Mouse (Mus musculus): ENCODE results near the gene Cd68.
A peak's percentile ranks its signal among the peaks of the same experiment; 100 is the strongest.
"Not testable (repeated sequence)": the region's sequence is repeated elsewhere in the genome, so short reads cannot be mapped to it uniquely, and the experiment has no call there.

Gene Cd68

DNA sequence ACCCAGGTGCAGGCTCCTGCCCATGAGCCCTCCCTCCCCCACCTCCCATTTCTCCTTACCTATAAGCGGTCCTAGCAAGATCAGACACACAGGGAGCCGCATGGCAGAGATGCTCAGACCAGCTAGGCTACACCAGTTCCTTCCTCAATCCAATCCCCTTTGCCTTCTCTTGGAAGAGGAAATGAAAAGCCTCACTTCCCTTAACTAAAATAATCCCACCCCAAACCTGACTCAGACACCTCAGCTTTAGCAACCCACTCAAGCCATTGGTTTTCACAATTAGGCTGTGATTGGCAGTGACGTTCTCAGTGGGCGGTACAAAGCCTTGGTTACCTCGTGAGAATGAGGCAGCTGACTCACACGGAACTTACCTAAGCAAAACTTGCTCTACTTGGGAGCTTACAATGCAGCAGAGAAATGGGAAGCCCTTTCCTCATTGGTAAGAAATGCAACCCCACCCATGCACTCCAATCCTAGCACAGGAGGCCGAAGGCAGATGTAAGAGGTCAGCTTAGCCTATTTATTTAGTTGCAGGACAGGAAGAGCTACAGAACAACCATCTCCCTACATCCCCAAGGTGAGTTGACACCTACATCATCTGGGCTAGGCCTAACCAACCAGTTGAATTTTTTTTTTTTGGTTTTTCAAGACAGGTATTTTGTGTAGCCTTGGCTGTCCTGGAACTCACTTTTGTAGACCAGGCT lies at the start of gene Cd68:
Gene Cd68, minus strand, starts transcription at position 193 of the 704 bp plus-strand sequence.
- DNase-seq (ENCODE audit: low read depth, low spot score): peak; percentile 88

DNA sequence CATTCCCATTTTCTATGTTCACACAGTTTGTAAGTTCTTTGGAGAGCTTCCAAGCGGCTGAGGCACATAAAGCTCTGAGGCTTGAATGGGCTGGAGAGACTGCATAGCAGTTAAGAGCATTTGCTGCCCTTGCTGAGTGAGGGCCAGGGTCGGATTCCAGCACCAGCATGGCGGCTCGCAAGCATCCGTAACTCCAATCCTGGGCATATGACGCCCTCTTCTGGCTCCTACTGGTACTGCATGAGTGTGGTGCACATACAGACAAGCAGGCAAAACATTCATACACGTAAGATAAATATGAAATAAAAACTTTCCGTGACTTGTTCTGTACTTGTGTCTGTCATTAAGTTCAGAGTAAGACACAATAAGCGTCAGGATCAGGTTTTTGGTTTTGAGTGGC lies 49.5 kb upstream of the Cd68 start:
- peak; percentile 54 for DNase-seq (ENCODE audit: low read depth, low spot score)

DNA sequence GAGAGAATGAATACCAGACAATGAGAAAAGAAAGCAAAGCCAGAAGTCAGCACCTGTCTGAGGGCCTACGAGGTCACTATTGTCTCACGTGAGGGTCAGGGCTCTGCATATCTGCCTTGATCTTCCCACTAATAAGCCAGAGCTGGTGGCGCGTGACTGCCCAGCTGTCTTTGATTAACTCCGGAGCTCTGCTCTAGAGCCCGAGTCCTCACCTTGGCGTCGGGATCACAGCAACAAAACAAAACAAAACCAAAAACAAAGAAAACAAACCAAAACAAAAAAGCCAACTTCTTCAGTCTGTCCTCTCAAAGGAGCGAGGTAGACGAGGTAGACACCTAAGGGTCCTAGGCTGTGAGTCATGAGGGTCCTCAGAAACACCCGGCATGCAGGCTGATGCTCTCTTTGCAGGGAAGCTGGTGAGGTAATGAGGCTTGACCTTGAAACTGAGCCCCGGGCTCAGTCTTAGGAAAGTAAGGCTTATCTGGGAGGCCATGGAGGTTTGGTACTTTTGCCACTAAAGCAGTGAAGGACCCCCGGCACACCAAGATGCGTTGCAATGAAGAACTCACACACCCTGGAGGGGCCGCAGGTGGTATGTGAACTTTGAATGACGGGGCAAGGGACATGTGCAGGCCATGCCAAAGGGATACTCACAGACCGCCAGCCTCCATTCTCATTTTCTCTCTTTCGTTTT lies 48.8 kb upstream of the Cd68 start:
- DNase-seq (ENCODE audit: low read depth, low spot score): no peak

DNA sequence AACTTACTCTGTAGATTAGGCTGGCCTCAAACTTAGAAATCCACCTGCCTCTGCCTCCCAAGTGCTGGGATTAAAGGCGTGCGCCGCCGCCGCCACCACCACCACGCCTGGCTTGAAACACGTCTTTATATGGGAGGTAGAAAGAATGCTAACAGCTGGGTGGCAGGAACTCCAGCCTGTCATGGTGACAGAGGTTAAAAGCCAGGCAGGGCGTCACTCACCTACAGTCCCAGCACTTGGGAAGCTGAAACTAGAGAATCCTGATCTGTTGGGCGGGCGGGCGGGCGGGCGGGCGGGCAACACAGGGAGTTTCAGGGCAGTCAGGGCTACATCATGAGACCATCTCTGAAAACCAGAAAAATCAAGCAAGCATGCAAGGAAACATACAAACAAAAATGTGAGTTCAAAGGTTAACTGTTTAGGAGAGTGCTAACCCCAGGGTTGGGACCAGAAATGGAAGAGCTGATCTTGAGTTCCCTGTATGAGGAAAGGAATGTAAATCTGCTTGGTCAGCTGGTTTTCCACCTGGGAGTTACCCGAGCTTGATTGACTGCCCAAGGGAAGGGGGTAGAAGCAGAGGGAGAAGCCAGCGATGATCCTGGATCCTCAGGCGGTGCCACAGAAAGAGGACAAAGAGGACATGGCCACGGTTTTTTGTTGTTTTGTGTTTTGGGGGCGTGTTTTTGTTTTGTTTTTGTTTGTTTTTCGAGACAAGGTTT lies 47.2 kb upstream of the Cd68 start:
- no peak for DNase-seq (ENCODE audit: low read depth, low spot score)

DNA sequence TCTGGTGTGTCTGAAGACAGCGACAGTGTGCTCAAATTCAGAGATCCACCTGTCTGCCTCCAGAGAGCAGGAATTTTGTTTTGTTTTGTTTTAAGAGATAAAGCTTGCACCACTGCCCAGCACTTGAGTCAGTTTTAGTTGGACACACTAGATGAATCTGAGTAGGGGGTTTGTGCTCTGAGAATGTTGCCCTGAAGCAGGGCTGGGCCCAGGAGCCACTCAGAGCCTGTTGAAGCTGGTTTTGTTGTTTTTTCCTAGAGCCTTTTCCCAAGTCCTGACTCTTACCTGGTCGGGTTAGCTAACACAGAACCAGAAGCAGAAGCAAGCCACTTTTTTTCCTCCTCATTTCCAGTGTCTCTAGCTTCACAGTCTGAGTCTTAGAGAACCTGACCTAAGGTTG lies 45.1 kb upstream of the Cd68 start:
- DNase-seq (ENCODE audit: low read depth, low spot score): no peak

DNA sequence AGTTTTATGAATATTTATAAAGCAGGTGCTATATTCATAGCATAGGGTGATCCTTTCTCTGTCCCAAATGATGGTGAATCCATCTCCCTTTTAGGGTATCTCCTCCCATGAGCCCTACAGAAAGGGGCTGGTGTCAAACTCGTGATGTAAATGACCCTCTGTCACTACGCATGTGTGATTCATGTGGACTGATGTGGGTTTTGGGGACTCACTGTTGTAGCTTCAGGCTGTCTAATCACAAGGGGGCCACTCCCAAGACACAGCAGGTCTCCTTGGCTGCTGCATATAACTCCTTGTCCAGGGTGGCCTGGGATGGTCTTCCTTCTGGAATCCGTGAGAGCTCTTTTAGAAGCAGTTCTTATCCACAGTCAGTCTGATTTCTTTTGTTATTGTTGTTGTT lies 44.5 kb upstream of the Cd68 start:
- no peak for DNase-seq (ENCODE audit: low read depth, low spot score)

DNA sequence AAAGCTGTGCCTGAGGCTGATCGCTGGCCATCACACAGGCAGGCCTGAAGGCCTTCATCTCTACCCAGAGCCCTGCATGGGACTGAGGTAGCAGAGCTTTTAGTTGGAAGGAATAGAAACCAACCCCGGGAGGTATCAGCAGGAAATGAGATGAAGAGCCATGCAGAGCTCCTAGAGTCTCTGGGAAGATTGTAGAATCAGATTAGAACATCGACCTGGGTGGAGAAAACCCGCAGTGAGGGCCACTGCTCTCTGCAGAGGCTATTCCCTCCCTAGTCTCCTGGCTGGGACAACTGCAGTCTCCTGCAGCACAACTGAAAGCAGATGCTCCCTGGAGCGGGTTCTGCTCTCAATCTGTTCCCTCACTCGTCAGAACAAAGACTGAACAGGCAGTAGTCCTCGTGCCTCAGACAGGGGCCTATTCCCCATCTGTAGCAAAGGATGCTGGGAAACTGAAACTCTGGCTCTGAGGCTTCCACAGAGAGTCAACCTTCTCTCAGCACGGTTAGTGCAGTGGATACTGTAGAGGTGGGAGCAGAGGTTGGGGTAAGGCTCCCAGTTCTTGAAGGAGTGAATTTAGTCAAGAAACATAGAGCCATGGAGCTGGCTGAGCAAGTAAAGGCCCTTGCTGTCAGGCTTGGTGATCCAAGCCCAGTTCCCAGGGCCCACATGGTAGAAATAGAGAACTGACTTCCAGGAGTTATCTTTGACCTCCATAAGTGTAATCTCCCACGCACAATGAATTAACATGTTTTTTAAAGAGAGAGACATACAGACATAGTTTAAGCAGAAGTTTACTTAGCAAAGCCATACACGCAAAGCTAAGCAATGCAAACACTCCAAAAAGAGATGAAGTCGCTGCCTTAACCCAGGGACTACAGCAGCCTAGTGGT lies 43.8 kb upstream of the Cd68 start:
- no peak for DNase-seq (ENCODE audit: low read depth, low spot score)

DNA sequence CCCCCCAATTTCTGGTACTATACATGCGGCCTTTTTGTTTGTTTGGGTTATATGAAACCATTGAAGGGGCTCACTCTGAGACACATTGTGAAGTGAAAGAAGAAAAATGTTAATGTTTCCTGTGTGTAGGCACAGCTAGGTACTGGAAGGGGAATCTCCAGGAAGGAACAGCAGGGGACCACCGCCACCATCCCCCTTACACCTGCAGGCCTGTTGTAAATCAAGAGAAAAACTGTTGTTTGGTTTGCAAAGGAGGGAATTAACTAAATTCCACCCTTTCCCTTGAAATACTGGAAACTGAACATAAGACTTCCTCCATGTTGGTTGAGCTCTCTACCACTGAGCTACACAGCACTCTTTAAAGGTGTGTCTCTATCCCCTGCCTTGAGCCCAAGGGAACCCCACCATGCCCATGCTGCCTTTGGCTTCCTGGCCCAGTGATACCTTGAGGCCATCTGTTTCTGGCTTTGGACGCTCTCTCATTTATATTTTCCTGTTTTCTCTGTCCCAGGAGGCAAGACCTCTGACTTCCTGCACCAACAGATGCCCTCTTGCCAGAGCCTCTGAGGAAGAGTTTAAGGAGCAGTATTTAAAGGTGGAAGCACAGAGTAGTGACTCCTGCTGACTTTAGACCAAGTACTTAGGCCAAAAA lies 42.8 kb upstream of the Cd68 start:
- DNase-seq (ENCODE audit: low read depth, low spot score): no peak

DNA sequence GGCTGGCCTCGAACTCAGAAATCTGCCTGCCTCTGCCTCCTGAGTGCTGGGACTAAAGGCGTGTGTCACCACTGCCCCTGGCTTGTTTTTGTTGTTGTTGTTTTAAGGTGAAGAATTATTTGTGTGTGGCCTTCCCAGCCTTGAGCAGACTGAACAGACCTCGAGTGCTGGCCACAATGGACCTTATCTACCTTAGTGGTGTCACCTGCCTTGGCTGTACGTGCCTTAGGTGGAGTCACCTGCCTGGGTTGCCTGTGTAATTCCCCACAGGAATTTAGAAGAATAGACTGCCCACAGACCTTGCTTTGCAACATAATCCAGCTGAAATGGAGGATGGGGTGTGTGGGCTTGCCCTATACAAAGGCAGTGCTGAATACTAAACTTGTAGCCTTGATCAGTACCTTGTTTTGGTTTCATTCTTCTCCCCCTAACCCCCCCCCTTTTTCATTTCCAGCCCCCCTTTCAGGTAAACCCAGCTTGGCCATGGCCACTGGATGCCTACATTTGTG lies 42.0 kb upstream of the Cd68 start:
- no peak for DNase-seq (ENCODE audit: low read depth, low spot score)

DNA sequence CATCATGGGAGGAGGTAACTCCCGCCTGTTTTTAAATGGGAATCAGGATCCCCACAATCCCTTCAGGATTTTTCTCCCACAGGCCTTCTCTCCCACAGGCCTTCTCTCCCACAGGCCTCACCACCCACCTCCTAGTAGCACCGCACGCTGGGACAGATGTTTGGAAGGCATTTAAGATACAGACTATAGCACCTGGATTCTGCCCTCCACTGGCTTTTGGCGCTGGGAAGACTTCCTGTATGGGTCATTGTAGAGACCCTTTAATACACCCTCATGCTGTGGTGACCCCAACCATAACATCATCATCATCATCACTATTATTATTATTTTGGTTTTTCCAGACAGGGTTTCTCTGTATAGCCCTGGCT lies 41.5 kb upstream of the Cd68 start:
- DNase-seq (ENCODE audit: low read depth, low spot score): no peak

DNA sequence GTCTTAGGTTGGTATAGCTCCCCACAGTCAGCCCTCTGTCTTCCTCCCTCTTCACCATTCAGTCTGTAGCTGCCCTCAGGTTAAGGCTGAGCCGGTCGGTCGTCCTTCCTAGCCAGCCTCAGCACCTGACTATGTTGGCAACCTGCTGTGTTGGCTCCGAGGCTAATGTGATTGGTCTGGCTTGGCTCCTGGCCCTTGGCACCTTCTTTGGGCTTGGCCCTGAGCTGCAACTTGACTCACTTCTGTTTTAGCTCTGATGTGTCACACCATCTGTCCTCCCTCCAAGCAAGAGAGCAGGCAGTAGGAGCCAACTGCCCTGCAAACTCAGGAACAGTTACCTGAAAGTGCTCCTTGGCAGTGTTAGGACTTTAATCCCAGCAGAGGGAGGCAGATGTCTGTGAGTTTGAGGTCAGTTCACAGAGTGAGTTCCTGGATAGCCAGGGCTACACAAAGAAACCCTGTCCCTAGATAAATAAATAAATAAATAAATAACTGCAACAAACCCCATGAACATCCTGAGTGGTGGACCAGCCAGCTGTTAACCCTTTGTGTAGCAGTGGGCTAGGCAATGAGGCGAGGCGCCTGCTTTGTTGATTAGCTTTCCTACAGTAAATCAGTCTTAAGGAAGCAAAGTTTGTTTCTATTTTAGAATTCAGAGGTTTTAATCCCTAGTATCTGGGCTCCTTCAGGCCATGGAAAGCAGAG lies 41.0 kb upstream of the Cd68 start:
- peak; percentile 75 for DNase-seq (ENCODE audit: low read depth, low spot score)

DNA sequence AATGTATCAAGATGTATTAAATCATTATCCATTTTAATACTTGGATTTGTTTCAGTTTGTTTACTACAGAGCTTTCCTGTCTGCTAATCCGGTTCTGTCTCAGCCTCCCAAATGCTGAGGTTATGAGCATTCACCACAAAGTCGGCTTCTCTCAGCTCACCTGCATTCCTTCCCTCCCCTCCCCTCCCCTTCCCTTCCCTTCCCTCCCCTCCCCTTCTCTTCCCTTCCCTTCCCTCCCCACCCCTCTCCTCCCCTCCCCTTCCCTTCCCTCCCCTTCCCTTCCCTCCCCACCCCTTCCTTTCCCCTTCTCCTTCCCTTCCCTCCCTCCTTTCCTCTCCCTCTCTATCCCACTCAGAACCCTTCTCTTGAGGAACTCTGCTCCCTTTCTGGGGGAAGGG lies 38.7 kb upstream of the Cd68 start:
- DNase-seq (ENCODE audit: low read depth, low spot score): no peak

DNA sequence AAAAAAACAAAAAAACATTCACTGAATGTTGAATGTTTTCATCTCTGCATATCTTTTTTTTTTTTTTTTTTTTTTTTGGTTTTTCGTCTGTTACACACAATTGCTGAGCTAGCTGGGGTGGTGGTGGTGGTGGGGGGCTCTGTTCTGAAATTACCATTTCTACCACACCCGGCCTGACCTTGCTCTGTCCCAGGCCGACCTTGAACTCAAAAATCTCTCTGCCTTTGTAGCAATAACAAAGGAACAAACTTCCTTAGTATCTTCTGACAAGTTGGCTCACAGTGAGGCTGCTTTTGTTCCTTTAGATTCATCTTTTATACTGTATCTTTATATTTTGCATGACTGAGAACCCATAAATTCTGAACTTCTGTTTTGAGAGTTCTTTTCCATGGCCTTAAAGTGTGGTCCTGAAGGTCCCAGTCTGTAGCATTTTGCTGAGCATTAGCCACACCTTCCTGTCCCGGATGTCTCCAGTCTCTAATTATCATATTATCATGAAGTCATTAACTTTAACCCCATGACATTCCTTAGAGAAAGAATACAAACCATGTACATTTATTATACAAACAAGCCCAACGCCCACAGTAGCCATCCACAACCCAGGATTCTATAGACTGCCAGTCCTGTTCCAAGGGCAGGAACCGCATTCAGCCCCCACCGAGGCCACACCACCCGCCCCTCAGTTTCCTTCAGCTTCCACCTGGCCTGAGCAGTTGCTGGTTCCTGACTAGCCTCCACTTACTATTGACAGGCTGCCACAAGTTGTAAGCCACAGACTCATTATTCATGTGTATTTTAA lies 38.1 kb upstream of the Cd68 start:
- DNase-seq (ENCODE audit: low read depth, low spot score): no peak

DNA sequence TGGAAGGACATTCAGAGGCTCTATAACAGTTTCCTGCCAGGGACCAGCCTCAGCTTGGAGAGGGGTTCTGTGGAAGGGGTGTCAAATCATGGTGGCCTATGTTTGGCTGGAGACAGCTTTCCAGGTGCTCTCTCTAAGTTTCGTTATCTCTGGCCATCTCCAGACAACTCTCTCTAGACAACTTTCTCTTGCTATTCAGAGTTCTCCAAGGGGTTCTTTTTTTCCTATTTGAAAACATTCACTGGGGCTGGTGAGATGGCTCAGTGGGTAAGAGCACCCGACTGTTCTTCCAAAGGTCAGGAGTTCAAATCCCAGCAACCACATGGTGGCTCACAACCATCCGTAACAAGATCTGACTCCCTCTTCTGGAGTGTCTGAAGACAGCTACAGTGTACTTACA lies 37.4 kb upstream of the Cd68 start:
- not testable (repeated sequence) for DNase-seq (ENCODE audit: low read depth, low spot score)

DNA sequence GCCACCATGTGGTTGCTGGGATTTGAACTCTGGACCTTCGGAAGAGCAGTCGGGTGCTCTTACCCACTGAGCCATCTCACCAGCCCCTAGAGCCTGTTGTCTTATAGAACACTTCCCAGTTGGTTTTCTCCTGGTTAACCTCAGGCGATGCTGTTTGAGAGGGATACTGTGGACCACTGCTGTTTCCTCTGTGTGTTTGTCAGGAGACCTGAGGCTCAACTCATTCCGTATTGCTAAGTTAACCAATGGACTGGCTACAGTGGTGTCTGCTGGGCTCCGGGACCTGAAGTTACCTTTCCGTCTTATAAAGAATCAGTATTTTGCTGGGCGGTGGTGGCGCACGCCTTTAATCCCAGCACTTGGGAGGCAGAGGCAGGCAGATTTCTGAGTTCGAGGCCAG lies 36.9 kb upstream of the Cd68 start:
- DNase-seq (ENCODE audit: low read depth, low spot score): not testable (repeated sequence)

DNA sequence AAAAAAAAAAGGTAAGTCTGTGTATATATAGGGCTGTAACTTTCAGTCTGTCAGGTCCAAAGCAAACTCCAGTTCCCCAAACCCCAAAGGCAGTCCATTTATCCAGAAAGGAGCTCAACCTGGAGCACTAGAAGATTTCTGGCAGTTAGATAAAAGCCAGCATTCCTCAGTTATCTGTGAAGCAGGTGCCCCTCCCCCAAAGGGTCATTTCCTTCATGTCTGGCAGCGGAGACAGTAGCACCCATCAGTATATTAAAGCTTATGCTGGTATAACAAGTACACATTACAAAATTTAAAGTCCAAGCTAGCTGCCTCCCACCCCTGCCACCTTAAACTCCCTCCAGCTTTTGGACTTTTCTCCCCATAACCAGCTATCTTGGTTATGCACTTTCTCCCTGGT lies 33.6 kb upstream of the Cd68 start:
- no peak for DNase-seq (ENCODE audit: low read depth, low spot score)

DNA sequence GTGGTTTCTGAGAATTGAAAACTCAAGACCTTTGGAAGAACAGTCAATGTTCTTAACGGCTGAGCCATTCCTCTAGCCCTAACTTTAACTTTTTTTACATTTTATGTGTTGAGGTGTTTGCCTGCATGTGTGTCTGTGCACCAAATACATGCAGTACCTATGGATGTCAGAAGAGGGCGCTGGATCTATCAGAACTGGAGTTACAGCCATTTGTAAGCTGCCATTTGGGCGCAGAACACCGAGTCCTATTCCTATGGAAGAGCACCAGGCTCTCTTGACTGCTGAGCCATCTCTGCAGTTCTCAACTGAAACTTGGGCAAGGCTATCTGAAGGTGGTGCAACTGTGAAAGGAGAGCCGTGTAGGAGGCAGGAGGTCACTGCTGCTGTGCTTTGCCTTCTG lies 32.6 kb upstream of the Cd68 start:
- DNase-seq (ENCODE audit: low read depth, low spot score): no peak

DNA sequence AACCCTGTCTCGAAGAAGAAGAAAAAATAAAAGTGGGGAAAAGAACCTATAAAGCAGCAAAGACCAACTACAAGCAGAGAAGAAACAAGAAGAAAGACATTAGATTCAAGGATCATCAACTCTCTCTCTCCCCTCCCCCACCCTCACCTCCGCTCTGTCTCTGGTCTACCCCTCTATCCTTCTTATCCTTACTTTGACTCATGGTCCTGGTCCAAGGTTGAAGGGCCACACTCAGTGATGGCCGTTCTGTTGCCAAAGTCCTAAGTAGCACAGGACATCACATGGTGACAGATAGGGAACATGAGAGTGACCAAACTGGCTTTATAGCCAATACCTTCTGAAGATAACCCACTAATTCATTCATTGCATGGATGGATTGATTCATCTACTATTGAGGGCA lies 31.4 kb upstream of the Cd68 start:
- no peak for DNase-seq (ENCODE audit: low read depth, low spot score)

DNA sequence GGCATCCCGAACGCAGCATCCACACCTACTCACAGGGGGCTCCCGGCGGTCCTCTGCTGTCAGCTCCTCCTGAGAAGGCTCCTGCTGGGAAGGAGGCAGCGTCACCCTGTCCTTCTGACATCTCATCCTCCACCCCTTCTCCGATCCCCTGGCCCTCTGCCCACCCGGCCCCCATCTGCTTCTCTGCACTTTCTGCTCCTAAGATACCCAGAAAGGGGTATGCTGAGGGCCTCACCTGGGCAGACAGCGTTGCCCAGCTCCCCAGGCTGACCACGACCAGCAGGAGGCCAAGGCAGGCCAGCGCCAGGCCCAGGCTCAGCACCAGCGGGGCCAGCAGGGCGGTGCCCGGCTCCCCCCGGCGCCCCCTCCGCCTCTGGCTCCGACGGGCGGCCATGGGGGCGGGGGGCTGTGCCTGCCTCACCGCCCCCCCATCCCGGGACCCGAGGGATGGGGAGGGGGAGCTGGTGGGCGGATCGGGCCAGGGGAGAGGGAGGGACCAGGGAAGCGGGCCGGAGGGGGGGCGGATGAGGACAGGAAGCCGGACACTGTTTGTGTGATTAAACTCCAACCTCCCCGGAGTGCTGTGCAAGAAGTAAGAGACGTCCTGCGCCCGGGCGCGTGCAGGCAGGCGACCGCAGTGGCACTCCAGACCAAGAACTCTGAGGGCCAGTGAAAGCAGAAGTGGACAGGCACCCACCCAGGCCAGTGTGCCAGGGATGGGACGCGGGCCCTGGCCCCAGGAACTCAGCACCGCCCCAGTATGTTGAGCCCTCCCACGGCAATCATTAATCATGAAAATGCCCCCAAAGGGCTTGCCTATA lies 29.6 kb upstream of the Cd68 start, which contains the start of the genes Tnfsf12 and Tnfsfm13:
Gene Tnfsf12, minus strand, starts transcription at position 489 of the 821 bp plus-strand sequence.
Gene Tnfsfm13, minus strand, starts transcription at position 738 of the 821 bp plus-strand sequence.
- DNase-seq (ENCODE audit: low read depth, low spot score): peak; percentile 68
